Mouse (Mus musculus): Measurements from ENCODE around the gene Lamb3.

The Lamb3 gene

GRCm38 (mm10) chr1:193381597-193382404 is 174.3 kb downstream of the Lamb3 start:
- no peak for DNase-seq (ENCODE audit: low read depth, low spot score)

- no peak for DNase-seq (ENCODE audit: low read depth, low spot score)
These were observed 174.9 kb downstream of the Lamb3 start for GRCm38 (mm10) chr1:193382435-193382834.

GRCm38 (mm10) chr1:193382841-193383462 is 175.5 kb downstream of the Lamb3 start:
- DNase-seq (ENCODE audit: low read depth, low spot score), result no peak

GRCm38 (mm10) chr1:193386136-193386535 is 178.6 kb downstream of the Lamb3 start:
- no peak for DNase-seq (ENCODE audit: low read depth, low spot score)

- DNase-seq (ENCODE audit: low read depth, low spot score), result no peak
These were observed 179.7 kb downstream of the Lamb3 start for GRCm38 (mm10) chr1:193387241-193387640.

- no peak for DNase-seq (ENCODE audit: low read depth, low spot score)
These were observed 182.0 kb downstream of the Lamb3 start for GRCm38 (mm10) chr1:193389505-193389904.

GRCm38 (mm10) chr1:193390004-193390403 is 182.5 kb downstream of the Lamb3 start:
- DNase-seq (ENCODE audit: low read depth, low spot score), result no peak

- no peak for DNase-seq (ENCODE audit: low read depth, low spot score)
These were observed 184.8 kb downstream of the Lamb3 start for GRCm38 (mm10) chr1:193392266-193392665.
